Mouse (Mus musculus) limb, embryonic 11.5 days (tissue): Measurements from ENCODE around the gene Gprin1. TPM values are rescaled to one million over a fixed set of nuclear protein-coding genes. Genes with fewer than 3 reads are reported as not detected.

Experiments
- ATAC-seq: fragments of 200-750 bp; cut with Nextera tagmentation; 2 replicates; pipeline ENCODE4 v1.8.0; 2017; ENCODE audit warnings: low read depth; ENCODE audit not compliant: insufficient number of reproducible peaks, low FRiP score, low TSS enrichment
- DNase-seq: peaks from one replicate; pipeline ENCODE4 v3.0.0-alpha.2; 2015; ENCODE audit warnings: low spot score
- H3K27ac ChIP-seq: fragments of 300-500 bp; sonication (generic); replicated peaks from 2 replicates; pipeline ENCODE4 v1.5.1; 2014; ENCODE audit warnings: low read depth, mild to moderate bottlenecking, low read length
- H3K27me3 ChIP-seq: fragments of 300-500 bp; sonication (generic); 2 replicates; pipeline ENCODE4 v1.6.1; 2014; ENCODE audit warnings: mild to moderate bottlenecking, low read length, mixed read lengths; ENCODE audit not compliant: control insufficient read depth, insufficient read depth
- H3K36me3 ChIP-seq: fragments of 300-500 bp; sonication (generic); 2 replicates; pipeline ENCODE4 v1.6.1; 2014; ENCODE audit warnings: mild to moderate bottlenecking, low read length, moderate library complexity, mixed read lengths; ENCODE audit not compliant: control insufficient read depth, insufficient read depth
- H3K4me1 ChIP-seq: fragments of 300-500 bp; sonication (generic); 2 replicates; pipeline ENCODE4 v1.6.1; 2014; ENCODE audit warnings: low read length, mixed read lengths; ENCODE audit not compliant: control insufficient read depth, insufficient read depth
- H3K4me2 ChIP-seq: fragments of 300-500 bp; sonication (generic); 2 replicates; pipeline ENCODE4 v1.6.1; 2014; ENCODE audit warnings: low read depth, mild to moderate bottlenecking, moderate library complexity; ENCODE audit not compliant: severe bottlenecking
- H3K4me3 ChIP-seq: fragments of 300-500 bp; sonication (generic); 2 replicates; pipeline ENCODE4 v1.5.1; 2014; ENCODE audit warnings: low read depth, low read length
- H3K9ac ChIP-seq: fragments of 300-500 bp; sonication (generic); 2 replicates; pipeline ENCODE4 v1.6.1; 2014; ENCODE audit warnings: mild to moderate bottlenecking, low read length
- H3K9me3 ChIP-seq: fragments of 300-500 bp; sonication (generic); 2 replicates; pipeline ENCODE4 v1.6.1; 2016; ENCODE audit warnings: low read length; ENCODE audit not compliant: control insufficient read depth
- WGBS: fragments of 180-500 bp; shearing (Covaris S2); extraction: QIAGEN DNeasy Blood & Tissue Kit; methylation state at CpG from one replicate; pipeline ENCODE4 v1.1.7; 2014; 5-methylcytosine and 5-hydroxymethylcytosine counted together
- polyA plus RNA-seq: library from polyadenylated mRNA; unstranded; fragments of >200 nt; fragmentation: Nextera tagmentation; extraction: Ambion mirVana; gene quantifications from 2 replicates; pipeline ENCODE4 v1.2.1, GENCODE M21; 2014

Gprin1 gene
- polyA plus RNA-seq: 0.55 and 0.68 TPM in 2 replicates

GRCm38 (mm10) chr13:54749864-54750411 is at the start of gene Gprin1:
Gene Gprin1 (minus strand): TSS chr13:54749874.
- Histone ChIP-seq H3K36me3 (no peaks in the 10 kb centered on the region), H3K4me1 (no peaks in the 10 kb centered on the region), H3K4me2 (peak within 1 kb of the TSS; percentile 92), H3K9me3 (no peaks in the 10 kb centered on the region), H3K27me3 (peaks cover 19% of the 10 kb centered on the region), H3K4me3 (peak within 1 kb of the TSS; percentile 42), H3K27ac (no peak within 1 kb of the TSS), H3K9ac (peak within 1 kb of the TSS; percentile 43; the same call in 1 of the 2 replicates)
- 3% methylated on average over 29 of the region's 29 CpGs for WGBS
- no peak for DNase-seq
- ATAC-seq: 0 out of 2 replicates have a peak, but pooled peaks have one; percentile 35

- Histone ChIP-seq H3K27me3 (no peaks in the 10 kb centered on the region), H3K27ac (no peak overlapping the region), H3K36me3 (no peaks in the 10 kb centered on the region), H3K4me3 (no peak overlapping the region), H3K9ac (no peak overlapping the region), H3K9me3 (no peaks in the 10 kb centered on the region), H3K4me2 (no peak overlapping the region), H3K4me1 (no peaks in the 10 kb centered on the region)
- 72% methylated on average over 10 of the region's 10 CpGs for WGBS
- DNase-seq (no peak), ATAC-seq (no peak)
Observed at GRCm38 (mm10) chr13:54798740-54799139, 49.1 kb upstream of the Gprin1 start.

- Histone ChIP-seq H3K9ac (no peak overlapping the region), H3K27ac (no peak overlapping the region), H3K36me3 (no peaks in the 10 kb centered on the region), H3K27me3 (no peaks in the 10 kb centered on the region), H3K4me1 (no peaks in the 10 kb centered on the region), H3K4me2 (no peak overlapping the region), H3K9me3 (no peaks in the 10 kb centered on the region), H3K4me3 (no peak overlapping the region)
- DNase-seq (no peak), ATAC-seq (no peak)
- 77% methylated on average over 16 of the region's 16 CpGs for WGBS
Observed at GRCm38 (mm10) chr13:54797861-54798643, 48.4 kb upstream of the Gprin1 start.

GRCm38 (mm10) chr13:54797356-54797755 is 47.7 kb upstream of the Gprin1 start:
- Histone ChIP-seq H3K27me3 (no peaks in the 10 kb centered on the region; the same call in 1 of the 2 replicates), H3K27ac (no peak overlapping the region), H3K4me3 (no peak overlapping the region), H3K9ac (no peak overlapping the region), H3K4me1 (no peaks in the 10 kb centered on the region), H3K9me3 (no peaks in the 10 kb centered on the region), H3K36me3 (no peaks in the 10 kb centered on the region), H3K4me2 (no peak overlapping the region)
- no peak for ATAC-seq
- 42% methylated on average over 4 of the region's 4 CpGs for WGBS
- DNase-seq: peak; percentile 54

- no peaks in the 10 kb centered on the region for H3K9me3 ChIP-seq
- ATAC-seq: no peak
- no peak overlapping the region for H3K4me2 ChIP-seq
- no peak for DNase-seq
- H3K9ac ChIP-seq: no peak overlapping the region
- WGBS: 50% methylated on average over 5 of the region's 5 CpGs
- no peaks in the 10 kb centered on the region for H3K36me3 ChIP-seq
- H3K4me3 ChIP-seq: no peak overlapping the region
- H3K27me3 ChIP-seq: peaks cover 19% of the 10 kb centered on the region
- no peak overlapping the region for H3K27ac ChIP-seq
- H3K4me1 ChIP-seq: peaks cover 3% of the 10 kb centered on the region; the same call in 1 of the 2 replicates
Observed at GRCm38 (mm10) chr13:54794843-54795242, 45.2 kb upstream of the Gprin1 start.

- no peak for DNase-seq
- no peak overlapping the region for H3K27ac ChIP-seq
- peaks cover 24% of the 10 kb centered on the region for H3K27me3 ChIP-seq
- no peak for ATAC-seq
- H3K4me1 ChIP-seq: peaks cover 4% of the 10 kb centered on the region; the same call in 1 of the 2 replicates
- H3K36me3 ChIP-seq: no peaks in the 10 kb centered on the region
- 69% methylated on average over 16 of the region's 16 CpGs for WGBS
- H3K4me2 ChIP-seq: no peak overlapping the region
- H3K9me3 ChIP-seq: no peaks in the 10 kb centered on the region
- no peak overlapping the region for H3K9ac ChIP-seq
- H3K4me3 ChIP-seq: no peak overlapping the region
Observed at GRCm38 (mm10) chr13:54794002-54794577, 44.4 kb upstream of the Gprin1 start.

- no peaks in the 10 kb centered on the region for H3K9me3 ChIP-seq
- H3K27ac ChIP-seq: no peak overlapping the region
- H3K9ac ChIP-seq: no peak overlapping the region
- no peak overlapping the region for H3K4me2 ChIP-seq
- H3K36me3 ChIP-seq: no peaks in the 10 kb centered on the region
- WGBS: 13% methylated on average over 19 of the region's 21 CpGs
- ATAC-seq: no peak
- no peak overlapping the region for H3K4me3 ChIP-seq
- peaks cover 24% of the 10 kb centered on the region for H3K27me3 ChIP-seq
- peak; percentile 56 for DNase-seq
- peaks cover 4% of the 10 kb centered on the region; the same call in 1 of the 2 replicates for H3K4me1 ChIP-seq
Observed at GRCm38 (mm10) chr13:54792259-54793230, 42.9 kb upstream of the Gprin1 start.
